Mouse (Mus musculus) liver, postnatal 0 days (tissue): ENCODE results near the gene Washc4. TPM values are rescaled to one million over a fixed set of nuclear protein-coding genes. Genes with fewer than 3 reads are reported as not detected.

Experiments used
- ATAC-seq: fragments of 200-750 bp; cut with Nextera tagmentation; 2 replicates; pipeline ENCODE4 v1.8.0; 2017; ENCODE audit warnings: mild to moderate bottlenecking, moderate library complexity
- DNase-seq: peaks from one replicate; pipeline ENCODE4 v3.0.0-alpha.2; 2016
- H3K27ac ChIP-seq: fragments of 300-500 bp; sonication (generic); 2 replicates; pipeline ENCODE4 v1.5.1; 2014; ENCODE audit warnings: antibody characterized with exemption, moderate library complexity, mild to moderate bottlenecking, low read depth
- H3K27me3 ChIP-seq: fragments of 300-500 bp; sonication (generic); 2 replicates; pipeline ENCODE4 v1.6.1; 2014; ENCODE audit warnings: low read length, control low read depth, mixed read lengths; ENCODE audit not compliant: insufficient read depth
- H3K36me3 ChIP-seq: fragments of 300-500 bp; sonication (generic); replicated peaks from 2 replicates; pipeline ENCODE4 v1.6.1; 2014; ENCODE audit warnings: mild to moderate bottlenecking, control low read depth, low read length, moderate library complexity, mixed read lengths; ENCODE audit not compliant: insufficient read depth
- H3K4me1 ChIP-seq: fragments of 300-500 bp; sonication (generic); 2 replicates; pipeline ENCODE4 v1.6.1; 2014; ENCODE audit warnings: antibody characterized with exemption, mild to moderate bottlenecking, control low read depth; ENCODE audit not compliant: insufficient read depth
- H3K4me2 ChIP-seq: fragments of 300-500 bp; sonication (generic); 2 replicates; pipeline ENCODE4 v1.6.1; 2014; ENCODE audit warnings: low read depth, mild to moderate bottlenecking, low read length, moderate library complexity, mixed read lengths
- H3K4me3 ChIP-seq: fragments of 300-500 bp; sonication (generic); 2 replicates; pipeline ENCODE4 v1.5.1; 2014; ENCODE audit warnings: low read depth, low read length
- H3K9ac ChIP-seq: fragments of 300-500 bp; sonication (generic); replicated peaks from 2 replicates; pipeline ENCODE4 v1.6.1; 2014; ENCODE audit warnings: mild to moderate bottlenecking, moderate library complexity
- H3K9me3 ChIP-seq: fragments of 300-500 bp; sonication (generic); 2 replicates; pipeline ENCODE4 v1.6.1; 2016; ENCODE audit warnings: mild to moderate bottlenecking, control low read depth, low read length, mixed read lengths
- CTCF ChIP-seq: sonication (generic); IDR thresholded peaks from 2 replicates; pipeline ENCODE4 v1.5.1; 2016; ENCODE audit warnings: antibody characterized with exemption, low read depth
- EP300 ChIP-seq: IDR thresholded peaks from 2 replicates; pipeline ENCODE4 v1.6.1; 2016; ENCODE audit warnings: antibody characterized with exemption, low read depth, mild to moderate bottlenecking
- WGBS: fragments of 180-500 bp; shearing (Covaris S2); extraction: QIAGEN DNeasy Blood & Tissue Kit; methylation state at CpG from one replicate; pipeline ENCODE4 v1.1.7; 2014; ENCODE audit not compliant: insufficient replicate concordance; 5-methylcytosine and 5-hydroxymethylcytosine counted together
- polyA plus RNA-seq: library from polyadenylated mRNA; unstranded; fragments of >200 nt; fragmentation: Nextera tagmentation; extraction: Ambion mirVana; gene quantifications from 2 replicates; pipeline ENCODE4 v1.2.1, GENCODE M21; 2015

Washc4 gene
- polyA plus RNA-seq, 1 experiment from 2014 or later: 9.2 TPM

DNA sequence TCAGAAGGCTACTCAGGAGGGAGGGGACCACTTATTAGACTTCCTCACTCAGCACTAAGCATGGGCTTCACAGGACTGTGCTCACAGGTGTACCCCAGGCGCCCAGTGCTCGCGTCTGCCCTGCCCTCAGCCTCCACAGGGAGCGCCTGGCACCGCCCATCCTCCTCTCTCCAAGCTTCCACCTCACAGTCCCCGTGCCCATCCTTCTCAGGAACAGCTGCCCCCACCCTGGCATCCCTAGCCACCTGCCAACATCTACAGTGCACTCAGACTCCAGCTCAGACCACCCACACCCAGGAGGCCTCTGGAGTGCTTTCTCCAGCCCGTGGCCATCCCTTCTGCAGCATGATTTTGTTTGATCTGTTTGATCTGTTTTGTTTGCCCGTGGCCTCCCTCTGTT lies 80.5 kb downstream of the Washc4 start:
- no peak overlapping the region for H3K4me3 ChIP-seq
- H3K4me1 ChIP-seq: no peaks in the 10 kb centered on the region
- no peak overlapping the region for H3K9ac ChIP-seq
- TF ChIP-seq EP300 (no peak), CTCF (no peak)
- no peak for DNase-seq
- no peak overlapping the region for H3K4me2 ChIP-seq
- WGBS: 71% methylated on average over 8 of the region's 8 CpGs
- peaks cover 16% of the 10 kb centered on the region for H3K36me3 ChIP-seq
- no peak overlapping the region for H3K27ac ChIP-seq
- no peaks in the 10 kb centered on the region for H3K9me3 ChIP-seq
- H3K27me3 ChIP-seq: no peaks in the 10 kb centered on the region
- ATAC-seq: no peak

DNA sequence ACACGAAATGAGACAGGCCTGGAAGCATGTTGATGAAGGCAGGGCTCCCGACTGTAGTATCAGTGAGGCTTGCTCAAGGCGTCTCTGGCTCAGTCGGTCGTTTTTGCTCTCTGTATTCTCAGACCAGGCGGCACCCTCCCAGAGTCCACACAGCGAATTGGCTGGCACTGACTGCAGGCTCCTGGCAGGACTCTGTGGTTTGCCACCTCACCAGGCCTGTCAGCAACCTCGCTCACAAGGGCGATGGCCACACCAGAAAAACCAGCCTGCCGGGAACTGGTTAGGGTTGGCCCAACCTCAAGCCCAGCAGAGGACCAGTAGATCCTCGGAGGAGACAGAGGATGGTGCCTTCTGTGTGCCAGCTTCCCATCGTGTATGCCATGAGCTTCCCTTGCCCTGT lies 81.3 kb downstream of the Washc4 start:
- no peak overlapping the region for H3K4me2 ChIP-seq
- no peaks in the 10 kb centered on the region for H3K9me3 ChIP-seq
- H3K27ac ChIP-seq: no peak overlapping the region
- WGBS: 78% methylated on average over 12 of the region's 12 CpGs
- no peak overlapping the region for H3K4me3 ChIP-seq
- no peaks in the 10 kb centered on the region for H3K27me3 ChIP-seq
- H3K9ac ChIP-seq: no peak overlapping the region
- no peak for TF ChIP-seq EP300
- no peak for TF ChIP-seq CTCF
- peaks cover 16% of the 10 kb centered on the region for H3K36me3 ChIP-seq
- no peaks in the 10 kb centered on the region for H3K4me1 ChIP-seq
- no peak for DNase-seq
- no peak for ATAC-seq

DNA sequence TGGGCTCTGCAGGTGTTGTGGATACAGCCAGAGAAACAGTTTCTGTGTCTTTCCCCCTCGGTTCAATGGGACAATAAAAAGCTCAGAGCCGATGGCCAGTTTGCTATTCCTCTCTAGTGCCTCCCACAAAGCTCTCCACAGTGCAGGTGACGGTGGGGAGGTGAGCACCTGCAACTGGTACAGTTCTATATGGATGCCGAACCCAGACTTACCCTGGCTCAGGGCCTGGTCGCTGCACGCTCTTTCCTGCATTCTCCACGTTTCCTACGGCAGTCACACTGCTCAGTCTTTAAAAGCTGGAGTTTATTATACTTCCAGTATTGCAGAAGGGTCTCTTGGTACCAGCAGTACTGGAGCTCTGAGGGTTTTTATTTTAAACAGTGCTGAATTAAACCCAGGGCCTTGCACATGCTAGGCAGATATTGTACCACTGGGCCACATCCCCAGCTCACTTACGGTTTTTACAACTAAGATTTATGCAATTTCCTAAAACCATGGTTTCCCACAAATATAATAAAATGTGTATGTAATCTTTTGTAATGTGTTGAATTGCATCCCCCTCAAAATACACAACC lies 83.6 kb downstream of the Washc4 start:
- Histone ChIP-seq H3K4me1 (no peaks in the 10 kb centered on the region), H3K27ac (no peak overlapping the region), H3K36me3 (peaks cover 14% of the 10 kb centered on the region), H3K27me3 (no peaks in the 10 kb centered on the region), H3K9me3 (no peaks in the 10 kb centered on the region), H3K9ac (no peak overlapping the region), H3K4me2 (no peak overlapping the region), H3K4me3 (no peak overlapping the region)
- ATAC-seq (no peak), DNase-seq (no peak)
- TF ChIP-seq EP300: no peak
- TF ChIP-seq CTCF: no peak
- WGBS: 79% methylated on average over 9 of the region's 9 CpGs

DNA sequence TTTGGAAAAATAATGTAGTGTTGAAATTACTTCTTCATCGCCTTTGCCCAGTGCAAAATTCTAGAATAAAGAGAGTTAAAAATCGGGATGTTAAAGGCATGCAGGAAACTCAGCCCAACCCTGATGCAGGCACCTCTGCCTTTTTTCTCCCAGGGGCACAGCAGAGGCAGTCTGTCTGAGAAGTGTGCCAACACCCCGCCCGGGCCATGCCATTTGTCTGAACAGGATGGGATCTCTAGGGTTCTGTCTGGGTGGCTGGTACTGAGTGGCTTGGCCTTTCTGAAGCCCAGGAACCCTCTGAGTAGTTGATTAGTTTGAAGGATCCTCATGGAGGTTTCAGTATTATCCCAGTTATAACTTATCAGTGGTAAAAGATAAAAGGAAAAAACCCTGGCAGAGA lies 84.7 kb downstream of the Washc4 start:
- DNase-seq (no peak), ATAC-seq (no peak)
- Histone ChIP-seq H3K4me1 (no peaks in the 10 kb centered on the region), H3K27me3 (no peaks in the 10 kb centered on the region), H3K36me3 (peaks cover 14% of the 10 kb centered on the region), H3K9me3 (no peaks in the 10 kb centered on the region), H3K4me2 (no peak overlapping the region), H3K27ac (no peak overlapping the region), H3K9ac (no peak overlapping the region), H3K4me3 (no peak overlapping the region)
- TF ChIP-seq EP300: no peak
- TF ChIP-seq CTCF: no peak
- WGBS: 83% methylated on average over 4 of the region's 4 CpGs

DNA sequence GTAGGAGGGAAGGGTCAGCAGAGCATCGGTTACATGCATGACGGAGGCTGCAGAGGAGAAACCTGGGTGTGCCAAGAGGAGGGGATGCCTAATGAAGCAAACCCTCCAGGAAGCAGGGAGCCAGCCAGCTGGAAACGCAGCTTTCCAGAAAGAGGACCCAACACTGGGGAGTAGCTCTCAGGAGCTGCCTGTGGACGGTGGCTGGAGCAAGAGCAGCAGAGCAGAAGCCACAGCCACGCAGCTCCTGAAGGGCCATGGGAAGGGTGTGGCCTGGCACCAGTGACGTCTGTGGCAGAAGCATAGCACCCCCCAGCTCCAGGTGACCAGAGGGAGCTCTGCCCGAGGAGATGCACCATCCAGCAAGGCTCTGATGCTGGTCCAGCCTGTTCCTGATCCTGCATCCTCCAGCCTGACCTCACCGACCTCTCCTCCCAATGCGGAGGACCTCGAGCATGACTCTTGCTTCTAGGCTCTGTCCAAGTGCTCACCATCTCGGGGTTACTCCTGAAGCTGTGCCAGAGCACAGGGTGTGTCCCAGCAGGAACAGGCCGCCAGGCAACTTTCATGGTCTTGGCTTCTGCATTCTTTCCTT lies 85.7 kb downstream of the Washc4 start:
- no peaks in the 10 kb centered on the region for H3K4me1 ChIP-seq
- WGBS: 74% methylated on average over 12 of the region's 12 CpGs
- H3K9ac ChIP-seq: no peak overlapping the region
- no peak overlapping the region for H3K4me2 ChIP-seq
- no peaks in the 10 kb centered on the region for H3K9me3 ChIP-seq
- DNase-seq (no peak), ATAC-seq (no peak)
- no peak overlapping the region for H3K4me3 ChIP-seq
- H3K27me3 ChIP-seq: no peaks in the 10 kb centered on the region
- no peak overlapping the region for H3K27ac ChIP-seq
- peaks cover 14% of the 10 kb centered on the region for H3K36me3 ChIP-seq
- TF ChIP-seq CTCF (no peak), EP300 (no peak)

DNA sequence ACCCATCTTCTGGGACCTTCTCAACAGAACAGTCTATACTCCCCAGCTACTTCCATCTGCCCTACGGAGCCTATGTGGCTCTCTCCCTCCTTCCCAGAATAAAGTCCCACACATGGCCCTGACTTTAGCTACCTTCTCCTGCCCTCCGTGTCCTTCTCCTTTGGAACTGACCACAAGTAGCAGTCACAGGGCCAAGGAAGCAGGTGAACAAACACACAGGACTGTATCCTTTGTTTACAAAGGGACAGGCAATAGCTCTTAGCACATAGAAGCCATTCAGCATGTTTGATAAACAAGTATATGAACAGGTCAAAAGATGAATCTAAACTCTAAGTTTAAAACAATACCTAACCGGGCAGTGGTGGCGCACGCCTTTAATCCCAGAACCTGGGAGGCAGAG lies 86.3 kb downstream of the Washc4 start:
- H3K9ac ChIP-seq: no peak overlapping the region
- no peaks in the 10 kb centered on the region for H3K9me3 ChIP-seq
- H3K36me3 ChIP-seq: peaks cover 12% of the 10 kb centered on the region
- H3K4me3 ChIP-seq: no peak overlapping the region
- H3K27ac ChIP-seq: no peak overlapping the region
- DNase-seq (no peak), ATAC-seq (no peak)
- WGBS: 82% methylated on average over 5 of the region's 5 CpGs
- H3K27me3 ChIP-seq: no peaks in the 10 kb centered on the region
- H3K4me2 ChIP-seq: no peak overlapping the region
- peaks cover 3% of the 10 kb centered on the region for H3K4me1 ChIP-seq
- no peak for TF ChIP-seq EP300
- no peak for TF ChIP-seq CTCF
